Mouse (Mus musculus): ENCODE measurements at regions not wholly inside any gene's neighbourhood (a gene's known extent, or its start where the extent isn't known, plus 50 kb on each side); places are given as distances from the start of the nearest gene placed in this dataset.

DNA sequence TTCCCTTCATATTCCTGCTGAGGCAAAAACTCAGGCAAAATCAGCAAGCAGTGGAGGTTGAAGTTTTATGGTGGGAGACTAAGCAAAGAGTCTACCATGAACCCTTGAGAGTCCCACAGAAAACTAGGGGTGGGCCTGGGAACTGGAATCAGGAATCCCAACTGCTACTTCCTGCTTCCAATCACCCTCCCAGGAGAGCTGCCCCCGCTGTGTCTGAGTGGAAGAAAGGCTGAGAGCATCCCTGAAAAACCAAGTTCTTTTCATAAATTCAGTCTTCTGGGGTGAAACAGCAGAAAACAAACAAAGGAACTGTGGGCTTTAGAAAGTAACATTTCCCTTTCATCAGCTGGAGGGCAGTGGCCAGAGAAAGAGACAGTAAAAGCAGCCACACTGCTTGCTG is 445.0 kb downstream of the Gsdmc2 start:
- no peaks in the 10 kb centered on the region for H3K9me3 ChIP-seq (replicated peaks; ENCODE audit: control insufficient read depth, low read length, poor library complexity, severe bottlenecking)
- ATAC-seq: no peak
- H3K36me3 ChIP-seq (ENCODE audit: control insufficient read depth, insufficient read depth, low read length): no peaks in the 10 kb centered on the region
- H3K4me3 ChIP-seq (ENCODE audit: low read depth, low read length): no peak overlapping the region
- H3K27me3 ChIP-seq (ENCODE audit: control insufficient read depth, insufficient read depth, low read depth, low read length): no peaks in the 10 kb centered on the region
- H3K27ac ChIP-seq (ENCODE audit: low read length): no peak overlapping the region
- no peak overlapping the region for H3K9ac ChIP-seq (ENCODE audit: low read depth, low read length)
- no peak overlapping the region for H3K4me2 ChIP-seq (ENCODE audit: low read length)
- no peaks in the 10 kb centered on the region for H3K4me1 ChIP-seq (ENCODE audit: control insufficient read depth, insufficient read depth, low read length)
- 71% methylated on average over 1 of the region's 1 CpGs for WGBS

DNA sequence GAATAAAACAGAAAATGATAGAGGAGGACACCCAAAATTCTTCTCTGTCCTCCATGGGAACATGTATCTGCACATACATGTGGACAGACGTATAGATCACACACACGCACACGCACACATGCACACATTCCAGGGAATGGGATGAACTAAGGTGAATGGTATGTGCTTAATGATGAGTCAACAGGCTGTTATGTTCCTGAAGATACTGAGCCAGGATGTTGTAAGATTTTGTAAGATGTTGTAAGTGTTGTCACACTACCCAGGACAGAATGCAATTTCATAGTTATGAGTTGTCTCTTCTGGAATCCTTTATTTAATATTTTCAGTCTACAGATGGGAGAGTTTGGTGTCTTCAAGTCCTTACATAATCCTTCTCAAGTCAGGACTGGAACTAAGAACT is 447.5 kb downstream of the Gsdmc2 start:
- no peak for ATAC-seq
- H3K9me3 ChIP-seq (replicated peaks; ENCODE audit: control insufficient read depth, low read length, poor library complexity, severe bottlenecking): no peaks in the 10 kb centered on the region
- H3K36me3 ChIP-seq (ENCODE audit: control insufficient read depth, insufficient read depth, low read length): no peaks in the 10 kb centered on the region
- no peak overlapping the region for H3K9ac ChIP-seq (ENCODE audit: low read depth, low read length)
- no peak overlapping the region for H3K4me3 ChIP-seq (ENCODE audit: low read depth, low read length)
- H3K4me1 ChIP-seq (ENCODE audit: control insufficient read depth, insufficient read depth, low read length): no peaks in the 10 kb centered on the region
- no peak overlapping the region for H3K27ac ChIP-seq (ENCODE audit: low read length)
- H3K4me2 ChIP-seq (ENCODE audit: low read length): no peak overlapping the region
- 98% methylated on average over 3 of the region's 3 CpGs for WGBS
- no peaks in the 10 kb centered on the region for H3K27me3 ChIP-seq (ENCODE audit: control insufficient read depth, insufficient read depth, low read depth, low read length)

DNA sequence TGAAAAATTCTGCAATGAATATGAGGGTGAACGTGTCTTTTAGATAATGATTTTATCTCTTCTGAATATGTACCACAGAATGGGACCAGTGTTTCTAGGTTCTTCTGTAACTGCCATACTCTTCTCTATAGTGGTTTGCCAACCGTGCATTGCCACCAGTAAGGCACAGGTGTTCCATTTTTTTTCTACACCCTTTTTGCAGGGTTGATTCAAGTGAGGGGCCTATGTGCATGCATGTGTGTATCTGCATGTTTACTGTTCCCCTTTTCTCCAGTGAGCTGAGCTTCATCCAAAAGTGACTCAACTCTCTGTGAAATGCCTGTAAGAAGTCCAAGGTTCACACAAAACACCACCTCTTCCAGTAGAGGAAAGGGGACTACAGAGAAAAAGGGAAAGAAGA is 467.7 kb downstream of the Gsdmc2 start:
- no peak for ATAC-seq
- WGBS: 87% methylated on average over 2 of the region's 2 CpGs
- no peaks in the 10 kb centered on the region for H3K9me3 ChIP-seq (replicated peaks; ENCODE audit: control insufficient read depth, low read length, poor library complexity, severe bottlenecking)
- H3K36me3 ChIP-seq (ENCODE audit: control insufficient read depth, insufficient read depth, low read length): no peaks in the 10 kb centered on the region
- H3K4me3 ChIP-seq (ENCODE audit: low read depth, low read length): no peak overlapping the region
- H3K27me3 ChIP-seq (ENCODE audit: control insufficient read depth, insufficient read depth, low read depth, low read length): no peaks in the 10 kb centered on the region
- H3K9ac ChIP-seq (ENCODE audit: low read depth, low read length): no peak overlapping the region
- H3K4me1 ChIP-seq (ENCODE audit: control insufficient read depth, insufficient read depth, low read length): no peaks in the 10 kb centered on the region
- no peak overlapping the region for H3K4me2 ChIP-seq (ENCODE audit: low read length)
- H3K27ac ChIP-seq (ENCODE audit: low read length): no peak overlapping the region

DNA sequence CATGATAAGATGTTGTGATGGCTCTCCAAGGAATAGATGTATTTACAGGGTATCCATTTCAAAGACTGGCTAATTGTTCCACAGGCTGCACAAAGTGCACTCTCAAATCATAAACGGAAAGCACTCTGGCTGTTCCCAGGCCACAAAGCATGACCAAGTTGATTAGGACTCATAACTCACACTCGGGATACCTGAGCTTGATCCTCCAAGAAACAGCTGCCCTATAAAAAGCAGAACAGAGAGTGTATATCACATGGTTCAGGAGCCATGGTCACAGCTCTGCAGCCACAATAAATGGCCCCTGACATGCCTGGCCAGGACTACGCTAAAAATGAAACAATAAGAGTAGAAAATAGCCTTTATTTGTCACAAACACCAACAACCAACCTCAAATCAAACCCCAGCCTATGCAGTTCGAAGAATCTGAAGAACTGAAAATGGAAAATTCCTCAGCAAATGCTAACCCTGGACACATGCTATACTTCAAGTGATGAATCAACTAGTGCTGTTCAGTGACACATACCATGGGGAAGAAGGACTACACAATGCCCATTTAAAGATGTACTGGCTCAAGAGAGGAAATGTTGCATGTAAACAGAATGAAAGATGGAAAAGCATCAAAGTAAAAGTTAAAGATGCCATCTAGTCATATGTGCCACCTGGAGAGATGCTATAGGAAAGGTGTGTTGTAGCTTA is 473.5 kb downstream of the Gsdmc2 start:
- Histone ChIP-seq H3K36me3 (ENCODE audit: control insufficient read depth, insufficient read depth, low read length) (no peaks in the 10 kb centered on the region), H3K4me2 (ENCODE audit: low read length) (no peak overlapping the region), H3K9me3 (replicated peaks; ENCODE audit: control insufficient read depth, low read length, poor library complexity, severe bottlenecking) (no peaks in the 10 kb centered on the region), H3K27ac (ENCODE audit: low read length) (no peak overlapping the region), H3K27me3 (ENCODE audit: control insufficient read depth, insufficient read depth, low read depth, low read length) (no peaks in the 10 kb centered on the region), H3K4me3 (ENCODE audit: low read depth, low read length) (no peak overlapping the region), H3K9ac (ENCODE audit: low read depth, low read length) (no peak overlapping the region), H3K4me1 (ENCODE audit: control insufficient read depth, insufficient read depth, low read length) (no peaks in the 10 kb centered on the region)
- 81% methylated on average over 4 of the region's 4 CpGs for WGBS
- ATAC-seq: no peak

DNA sequence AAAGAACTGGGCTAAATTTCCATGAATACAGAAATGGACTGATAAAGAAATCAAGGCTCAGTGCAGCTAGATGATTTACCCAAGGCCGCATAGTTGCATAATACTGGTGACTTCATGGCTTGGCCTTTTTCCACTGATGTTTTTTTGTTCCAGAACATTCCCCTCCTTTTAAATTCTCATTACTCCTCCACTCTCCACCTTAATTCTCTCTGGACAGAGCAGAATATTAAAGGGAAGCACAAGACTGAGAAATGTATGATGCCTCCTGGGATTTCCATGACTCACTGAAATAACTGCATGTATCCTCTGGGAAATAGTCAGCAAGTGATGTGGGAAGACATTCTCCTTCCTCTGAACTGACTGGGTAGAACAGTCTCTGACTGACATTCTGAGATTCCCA is 480.5 kb downstream of the Gsdmc2 start:
- Histone ChIP-seq H3K9me3 (replicated peaks; ENCODE audit: control insufficient read depth, low read length, poor library complexity, severe bottlenecking) (no peaks in the 10 kb centered on the region), H3K4me2 (ENCODE audit: low read length) (no peak overlapping the region), H3K4me1 (ENCODE audit: control insufficient read depth, insufficient read depth, low read length) (no peaks in the 10 kb centered on the region), H3K4me3 (ENCODE audit: low read depth, low read length) (no peak overlapping the region), H3K27ac (ENCODE audit: low read length) (no peak overlapping the region), H3K27me3 (ENCODE audit: control insufficient read depth, insufficient read depth, low read depth, low read length) (no peaks in the 10 kb centered on the region), H3K9ac (ENCODE audit: low read depth, low read length) (no peak overlapping the region), H3K36me3 (ENCODE audit: control insufficient read depth, insufficient read depth, low read length) (no peaks in the 10 kb centered on the region)
- WGBS: 95% methylated on average over 1 of the region's 1 CpGs
- no peak for ATAC-seq

DNA sequence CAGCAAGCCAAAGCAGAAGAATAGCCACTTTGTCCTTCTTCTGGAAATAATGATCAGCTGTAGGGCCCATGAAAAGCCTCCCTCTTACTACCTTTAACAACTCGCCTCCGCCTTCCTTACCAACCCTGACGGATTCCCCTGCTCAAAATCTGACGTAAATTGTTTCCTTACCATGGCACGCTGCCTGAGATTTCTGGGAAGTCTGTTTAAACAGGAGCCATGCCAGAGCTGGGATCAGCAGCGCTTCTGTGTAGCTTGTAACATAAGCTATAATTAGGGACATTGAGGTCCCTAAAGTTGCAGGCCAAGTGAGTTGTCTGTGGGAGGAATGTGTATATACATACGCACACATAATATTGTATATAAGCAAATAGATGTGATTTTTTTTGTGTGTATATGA is 484.6 kb downstream of the Gsdmc2 start:
- 80% methylated on average over 7 of the region's 7 CpGs for WGBS
- Histone ChIP-seq H3K9me3 (replicated peaks; ENCODE audit: control insufficient read depth, low read length, poor library complexity, severe bottlenecking) (no peaks in the 10 kb centered on the region), H3K9ac (ENCODE audit: low read depth, low read length) (no peak overlapping the region), H3K27me3 (ENCODE audit: control insufficient read depth, insufficient read depth, low read depth, low read length) (no peaks in the 10 kb centered on the region), H3K4me3 (ENCODE audit: low read depth, low read length) (no peak overlapping the region), H3K27ac (ENCODE audit: low read length) (no peak overlapping the region), H3K4me2 (ENCODE audit: low read length) (no peak overlapping the region), H3K36me3 (ENCODE audit: control insufficient read depth, insufficient read depth, low read length) (no peaks in the 10 kb centered on the region), H3K4me1 (ENCODE audit: control insufficient read depth, insufficient read depth, low read length) (no peaks in the 10 kb centered on the region)
- no peak for ATAC-seq

DNA sequence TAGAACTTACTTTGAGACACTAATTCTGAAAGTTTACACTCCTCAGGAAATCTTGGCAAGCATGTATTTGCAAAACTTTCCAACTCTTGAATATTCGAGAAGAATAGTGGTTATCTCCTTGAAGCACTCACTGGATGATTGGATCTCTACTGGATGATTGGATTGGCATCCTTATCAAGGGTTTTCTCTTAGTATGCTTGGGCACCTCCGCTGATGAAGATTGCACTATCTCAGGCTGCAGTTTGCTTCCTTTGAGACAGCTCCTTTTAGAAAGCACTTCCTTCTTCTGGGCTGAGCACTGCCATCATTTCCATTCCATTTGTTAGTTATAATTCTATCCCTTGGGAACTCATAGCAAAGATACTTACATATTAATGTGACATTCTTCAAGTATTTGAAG is 503.2 kb downstream of the Gsdmc2 start:
- no peak for ATAC-seq
- H3K4me1 ChIP-seq (ENCODE audit: control insufficient read depth, insufficient read depth, low read length): no peaks in the 10 kb centered on the region
- H3K9ac ChIP-seq (ENCODE audit: low read depth, low read length): no peak overlapping the region
- H3K36me3 ChIP-seq (ENCODE audit: control insufficient read depth, insufficient read depth, low read length): no peaks in the 10 kb centered on the region
- H3K27me3 ChIP-seq (ENCODE audit: control insufficient read depth, insufficient read depth, low read depth, low read length): no peaks in the 10 kb centered on the region
- 81% methylated on average over 2 of the region's 2 CpGs for WGBS
- H3K9me3 ChIP-seq (replicated peaks; ENCODE audit: control insufficient read depth, low read length, poor library complexity, severe bottlenecking): no peaks in the 10 kb centered on the region
- no peak overlapping the region for H3K4me2 ChIP-seq (ENCODE audit: low read length)
- no peak overlapping the region for H3K27ac ChIP-seq (ENCODE audit: low read length)
- no peak overlapping the region for H3K4me3 ChIP-seq (ENCODE audit: low read depth, low read length)

DNA sequence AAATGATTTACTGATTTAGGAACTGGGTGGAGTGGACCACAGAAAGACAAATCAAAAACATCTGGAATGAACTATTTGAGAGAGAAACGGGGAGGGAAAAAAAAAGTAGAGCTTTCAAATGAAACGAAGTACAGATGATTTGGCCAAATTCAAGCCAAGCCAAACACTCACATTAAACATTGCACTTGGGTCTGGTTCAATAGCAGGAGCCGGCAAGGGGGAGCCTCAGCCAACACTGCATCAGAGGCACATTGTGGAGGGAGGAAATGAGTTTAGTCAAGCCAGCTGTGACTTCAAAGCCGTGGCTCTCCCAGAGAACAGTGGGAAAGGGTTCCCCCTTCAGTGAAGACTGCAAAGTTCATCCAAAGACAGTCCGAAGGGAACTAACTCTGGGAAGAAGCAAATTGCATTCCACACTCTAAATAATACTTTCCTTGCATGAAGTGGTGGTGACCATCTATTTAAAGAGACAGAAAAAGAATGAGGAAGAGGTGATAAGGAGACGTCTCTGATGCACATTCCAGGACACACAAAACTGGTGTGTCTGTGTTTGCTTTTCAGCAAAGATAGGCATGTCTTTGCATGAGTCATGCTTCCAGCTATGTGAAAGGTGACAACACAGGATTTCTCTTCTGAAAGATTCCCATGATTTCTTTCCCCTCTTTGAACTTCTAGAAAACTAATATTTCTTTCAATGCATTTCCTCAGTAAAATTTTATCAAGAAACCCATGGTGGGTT is 504.5 kb downstream of the Gsdmc2 start:
- no peak overlapping the region for H3K27ac ChIP-seq (ENCODE audit: low read length)
- H3K4me1 ChIP-seq (ENCODE audit: control insufficient read depth, insufficient read depth, low read length): no peaks in the 10 kb centered on the region
- no peaks in the 10 kb centered on the region for H3K9me3 ChIP-seq (replicated peaks; ENCODE audit: control insufficient read depth, low read length, poor library complexity, severe bottlenecking)
- no peak overlapping the region for H3K9ac ChIP-seq (ENCODE audit: low read depth, low read length)
- ATAC-seq: no peak
- 39% methylated on average over 6 of the region's 6 CpGs for WGBS
- no peak overlapping the region for H3K4me2 ChIP-seq (ENCODE audit: low read length)
- no peaks in the 10 kb centered on the region for H3K36me3 ChIP-seq (ENCODE audit: control insufficient read depth, insufficient read depth, low read length)
- no peak overlapping the region for H3K4me3 ChIP-seq (ENCODE audit: low read depth, low read length)
- H3K27me3 ChIP-seq (ENCODE audit: control insufficient read depth, insufficient read depth, low read depth, low read length): no peaks in the 10 kb centered on the region

DNA sequence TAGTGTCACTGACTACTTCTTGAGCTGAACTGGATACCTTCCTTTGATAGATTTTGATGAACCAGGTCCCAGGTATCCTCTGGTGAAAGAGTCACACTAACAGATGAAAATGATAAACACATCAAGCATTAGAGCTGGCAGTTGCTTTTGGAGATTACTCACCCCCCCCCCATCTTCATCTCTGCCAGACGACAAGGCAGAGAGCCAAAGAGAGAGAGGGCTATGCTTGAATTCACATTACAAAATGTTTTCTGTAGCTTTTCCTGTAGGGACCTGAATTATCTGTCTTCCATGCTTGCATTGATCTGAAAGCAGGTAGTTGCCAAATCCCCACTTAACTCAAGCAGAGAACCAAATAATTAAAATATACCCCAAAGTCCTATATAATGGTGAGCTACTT is 525.3 kb downstream of the Gsdmc2 start:
- WGBS: 37% methylated on average over 1 of the region's 1 CpGs
- no peak overlapping the region for H3K4me2 ChIP-seq (ENCODE audit: low read length)
- H3K4me3 ChIP-seq (ENCODE audit: low read depth, low read length): no peak overlapping the region
- no peak overlapping the region for H3K27ac ChIP-seq (ENCODE audit: low read length)
- ATAC-seq: no peak
- no peak overlapping the region for H3K9ac ChIP-seq (ENCODE audit: low read depth, low read length)
- H3K9me3 ChIP-seq (replicated peaks; ENCODE audit: control insufficient read depth, low read length, poor library complexity, severe bottlenecking): no peaks in the 10 kb centered on the region
- no peaks in the 10 kb centered on the region for H3K27me3 ChIP-seq (ENCODE audit: control insufficient read depth, insufficient read depth, low read depth, low read length)
- no peaks in the 10 kb centered on the region for H3K36me3 ChIP-seq (ENCODE audit: control insufficient read depth, insufficient read depth, low read length)
- no peaks in the 10 kb centered on the region for H3K4me1 ChIP-seq (ENCODE audit: control insufficient read depth, insufficient read depth, low read length)
